Mouse (Mus musculus) spleen, adult 2 months (tissue): ENCODE measurements around the gene Arnt2.

ENCODE experiments used
- CTCF ChIP-seq: fragments of 200-500 bp; IDR thresholded peaks from 2 replicates; pipeline ENCODE4 v1.5.1; 2011; ENCODE audit warnings: mild to moderate bottlenecking, inconsistent platforms; ENCODE audit not compliant: insufficient read depth, insufficient read length, insufficient replicate concordance; ENCODE audit errors: extremely low read depth
- POLR2A ChIP-seq: fragments of 200-500 bp; IDR thresholded peaks from 2 replicates; pipeline ENCODE4 v1.6.1; 2011; ENCODE audit warnings: low read depth, low read length, inconsistent platforms

DNA sequence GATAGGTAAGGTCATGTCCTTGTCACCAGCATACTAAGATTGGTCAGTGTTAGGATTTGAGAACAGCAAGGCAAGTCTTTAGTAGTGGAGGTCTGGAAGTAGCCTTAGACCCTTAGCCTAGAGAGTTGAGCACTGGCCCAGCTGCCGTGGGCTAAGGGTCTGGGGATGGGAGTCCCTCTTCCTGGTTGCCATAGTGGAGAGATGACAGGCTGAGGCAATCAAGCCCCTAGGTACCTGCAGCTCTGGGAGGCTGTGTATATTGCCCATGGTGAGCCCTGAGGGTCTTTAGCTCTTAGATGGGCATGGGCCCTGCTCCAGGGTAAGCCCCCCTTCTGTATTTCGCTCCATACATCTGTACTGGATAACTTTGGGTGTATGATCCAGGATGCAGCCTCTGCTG lies 159.2 kb downstream of the Arnt2 start:
- TF ChIP-seq CTCF, result no peak
- TF ChIP-seq POLR2A, result no peak
